Mouse (Mus musculus): ENCODE measurements around the gene Pak4. TPM values are rescaled to one million over a fixed set of nuclear protein-coding genes. Genes with fewer than 3 reads are reported as not detected.

Pak4 gene
- 5.0 TPM for polyA plus RNA-seq (2017; shearing (Covaris generic))

GRCm38 (mm10) chr7:28597642-28598446, at the start of gene Pak4, which contains the start of gene Samd4b:
TSS of gene Pak4 (minus strand) at chr7:28598185.
TSS of gene Samd4b (minus strand) at chr7:28598144.

GRCm38 (mm10) chr7:28631073-28631472, 33.1 kb upstream of the Pak4 start, which contains the start of gene Acp7:
TSS of gene Acp7 (minus strand) at chr7:28631332.

DNA sequence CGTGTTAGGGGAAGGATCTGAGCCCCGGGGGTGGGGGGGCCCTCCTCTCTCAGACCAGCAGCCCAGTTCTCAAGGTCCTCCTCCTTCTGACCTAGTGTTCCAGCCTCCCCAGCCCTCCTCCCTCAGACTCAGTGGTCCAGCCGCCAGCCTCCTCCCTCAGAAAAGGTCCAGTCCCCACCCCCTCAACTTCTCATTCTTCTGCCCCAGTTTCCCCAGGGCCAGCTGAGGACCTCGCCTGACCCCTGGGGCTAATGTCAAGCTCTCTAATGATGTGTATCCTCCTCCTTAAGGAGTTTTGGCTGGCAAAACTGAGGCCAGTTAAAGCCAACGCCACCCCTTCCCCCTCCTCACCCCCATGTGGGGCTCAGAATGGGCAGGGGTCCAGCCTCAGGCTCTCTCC, 50.8 kb downstream of the Pak4 start, which contains the start of gene Nccrp1:
TSS of gene Nccrp1 (minus strand) at position 101 of the 400 bp plus-strand sequence.

DNA sequence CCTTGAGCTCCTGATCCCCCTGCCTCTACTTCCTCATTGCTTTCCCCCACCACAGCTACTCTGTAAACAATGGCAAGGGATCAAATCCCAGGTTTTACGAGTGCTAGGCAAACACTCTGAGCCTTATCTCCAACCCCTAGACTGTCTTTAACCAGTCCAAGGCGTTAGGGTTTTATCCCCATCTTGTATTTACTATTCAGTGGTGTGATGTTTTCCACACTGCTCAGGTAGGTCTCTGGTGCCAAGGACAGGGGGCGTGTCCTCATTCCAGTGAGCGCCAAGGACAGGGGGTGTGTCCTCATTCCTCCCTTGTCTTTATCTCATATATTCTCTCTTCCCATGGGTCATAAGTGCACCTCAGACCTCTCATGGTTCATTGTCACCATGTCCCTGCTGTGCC, 57.5 kb downstream of the Pak4 start, which contains the start of gene Sycn:
TSS of gene Sycn (plus strand) at position 360 of the 400 bp plus-strand sequence.

GRCm38 (mm10) chr7:28522536-28522935, 75.4 kb downstream of the Pak4 start, which contains the start of gene Ifnl3:
TSS of gene Ifnl3 (plus strand) at chr7:28522836.

DNA sequence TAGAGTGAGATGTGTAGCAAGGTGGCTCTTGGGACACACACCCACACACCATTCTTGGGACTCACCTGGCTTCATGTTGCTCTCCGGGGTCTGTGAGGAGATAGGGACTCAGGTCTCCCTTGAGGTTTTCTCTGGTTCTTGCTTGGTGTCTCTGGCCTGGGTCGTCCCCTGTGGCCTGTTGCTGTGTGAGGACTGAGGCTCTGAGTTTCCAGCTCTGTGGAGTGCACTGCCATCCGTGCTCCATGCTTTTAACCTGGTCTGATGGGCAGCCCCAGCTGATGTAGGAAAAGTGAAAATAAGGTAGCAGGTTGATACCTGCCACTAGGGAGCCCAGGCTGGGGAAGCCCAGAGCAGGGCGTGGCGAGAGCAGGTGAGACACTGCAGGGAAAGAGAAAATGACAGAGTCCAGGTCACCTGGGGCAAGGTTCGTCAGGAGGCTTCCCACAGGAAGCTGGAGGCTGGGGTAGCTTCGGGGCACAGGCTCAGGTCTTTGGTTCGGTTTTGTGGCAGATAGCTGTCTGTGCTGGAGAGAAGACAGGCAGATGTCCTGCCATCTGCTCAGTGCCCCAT, 87.5 kb downstream of the Pak4 start, which contains the start of gene Ifnl2:
TSS of gene Ifnl2 (minus strand) at position 51 of the 570 bp plus-strand sequence.

Other genes with a start within 250 kb of the Pak4 start
- gene Rps16, start 247.5 kb downstream of the Pak4 start, polyA plus RNA-seq (2017; shearing (Covaris generic)) = 1,274 TPM
- 101 TPM for gene Plekhg2, start 225.6 kb downstream of the Pak4 start, polyA plus RNA-seq (2017; shearing (Covaris generic))
- 289 TPM for gene Zfp36, start 217.9 kb downstream of the Pak4 start, polyA plus RNA-seq (2017; shearing (Covaris generic))
- gene Med29, start 205.5 kb downstream of the Pak4 start, polyA plus RNA-seq (2017; shearing (Covaris generic)) = 33.4 TPM
- gene Paf1, start 205.2 kb downstream of the Pak4 start, polyA plus RNA-seq (2017; shearing (Covaris generic)) = 96.0 TPM
- gene Gmfg, start 160.7 kb downstream of the Pak4 start, polyA plus RNA-seq (2017; shearing (Covaris generic)) = 477 TPM
- gene Lrfn1, start 146.2 kb downstream of the Pak4 start, polyA plus RNA-seq (2017; shearing (Covaris generic)) = 0.11 TPM
- gene Ifnl2, start 87.7 kb downstream of the Pak4 start, polyA plus RNA-seq (2017; shearing (Covaris generic)) = not detected
- not detected for gene Ifnl3, start 75.3 kb downstream of the Pak4 start, polyA plus RNA-seq (2017; shearing (Covaris generic))
- gene Sycn, start 57.3 kb downstream of the Pak4 start, polyA plus RNA-seq (2017; shearing (Covaris generic)) = not detected
- gene Nccrp1, start 50.9 kb downstream of the Pak4 start, polyA plus RNA-seq (2017; shearing (Covaris generic)) = not detected
- gene Samd4b, start within 50 bp of the Pak4 start, polyA plus RNA-seq (2017; shearing (Covaris generic)) = 4.4 TPM
- not detected for gene Acp7, start 33.1 kb upstream of the Pak4 start, polyA plus RNA-seq (2017; shearing (Covaris generic))
- gene Fbxo27, start 94.7 kb upstream of the Pak4 start, polyA plus RNA-seq (2017; shearing (Covaris generic)) = 3.8 TPM
- gene Fbxo17, start 118.6 kb upstream of the Pak4 start, polyA plus RNA-seq (2017; shearing (Covaris generic)) = 8.0 TPM
- 101 TPM for gene Mrps12, start 143.6 kb upstream of the Pak4 start, polyA plus RNA-seq (2017; shearing (Covaris generic))
- gene Sars2, start 143.8 kb upstream of the Pak4 start, polyA plus RNA-seq (2017; shearing (Covaris generic)) = 23.2 TPM
- gene Ccer2, start 158.0 kb upstream of the Pak4 start, polyA plus RNA-seq (2017; shearing (Covaris generic)) = not detected
- gene Sirt2, start 168.6 kb upstream of the Pak4 start, polyA plus RNA-seq (2017; shearing (Covaris generic)) = 88.8 TPM
- gene Nfkbib, start 169.3 kb upstream of the Pak4 start, polyA plus RNA-seq (2017; shearing (Covaris generic)) = 131 TPM
- gene Rinl, start 190.8 kb upstream of the Pak4 start, polyA plus RNA-seq (2017; shearing (Covaris generic)) = 254 TPM
- 106 TPM for gene Hnrnpl, start 210.4 kb upstream of the Pak4 start, polyA plus RNA-seq (2017; shearing (Covaris generic))
- 216 TPM for gene Ech1, start 227.0 kb upstream of the Pak4 start, polyA plus RNA-seq (2017; shearing (Covaris generic))
- 26.3 TPM for gene Lgals4, start 235.7 kb upstream of the Pak4 start, polyA plus RNA-seq (2017; shearing (Covaris generic))